Mouse (Mus musculus) midbrain, embryonic 14.5 days (tissue): ENCODE measurements around the gene Ovol2. TPM values are rescaled to one million over a fixed set of nuclear protein-coding genes. Genes with fewer than 3 reads are reported as not detected.

Experiments used
- ATAC-seq: fragments of 200-750 bp; cut with Nextera tagmentation; 2 replicates; pipeline ENCODE4 v1.8.0; 2017; ENCODE audit warnings: moderate number of reproducible peaks, moderate library complexity; ENCODE audit not compliant: low FRiP score, low TSS enrichment
- DNase-seq: peaks from one replicate; pipeline ENCODE4 v3.0.0-alpha.2; 2015
- H3K27ac ChIP-seq: fragments of 300-500 bp; sonication (generic); replicated peaks from 2 replicates; pipeline ENCODE4 v1.5.1; 2014; ENCODE audit warnings: mild to moderate bottlenecking, low read depth, low read length, moderate library complexity
- H3K27me3 ChIP-seq: fragments of 300-500 bp; sonication (generic); 2 replicates; pipeline ENCODE4 v1.6.1; 2014; ENCODE audit warnings: low read length, control low read depth, mixed read lengths; ENCODE audit not compliant: control insufficient read depth, insufficient read depth
- H3K36me3 ChIP-seq: fragments of 300-500 bp; sonication (generic); 2 replicates; pipeline ENCODE4 v1.6.1; 2014; ENCODE audit warnings: low read length, control low read depth; ENCODE audit not compliant: control insufficient read depth, insufficient read depth
- H3K4me1 ChIP-seq: fragments of 300-500 bp; sonication (generic); 2 replicates; pipeline ENCODE4 v1.6.1; 2014; ENCODE audit warnings: mild to moderate bottlenecking, antibody characterized with exemption, low read length, control low read depth; ENCODE audit not compliant: control insufficient read depth, insufficient read depth
- H3K4me2 ChIP-seq: fragments of 300-500 bp; sonication (generic); 2 replicates; pipeline ENCODE4 v1.6.1; 2014; ENCODE audit warnings: mild to moderate bottlenecking, low read length, moderate library complexity
- H3K4me3 ChIP-seq: fragments of 300-500 bp; sonication (generic); replicated peaks from 2 replicates; pipeline ENCODE4 v1.5.1; 2014; ENCODE audit warnings: low read depth, low read length
- H3K9ac ChIP-seq: fragments of 300-500 bp; sonication (generic); replicated peaks from 2 replicates; pipeline ENCODE4 v1.6.1; 2014; ENCODE audit warnings: mild to moderate bottlenecking, low read length, moderate library complexity
- H3K9me3 ChIP-seq: fragments of 300-500 bp; sonication (generic); 2 replicates; pipeline ENCODE4 v1.6.1; 2016; ENCODE audit warnings: low read length, control low read depth, mixed read lengths; ENCODE audit not compliant: control insufficient read depth
- WGBS: fragments of 180-500 bp; shearing (Covaris S2); extraction: QIAGEN DNeasy Blood & Tissue Kit; methylation state at CpG from one replicate; pipeline ENCODE4 v1.1.7; 2014; 5-methylcytosine and 5-hydroxymethylcytosine counted together
- polyA plus RNA-seq: library from polyadenylated mRNA; unstranded; fragments of >200 nt; fragmentation: Nextera tagmentation; extraction: Ambion mirVana; gene quantifications from 2 replicates; pipeline ENCODE4 v1.2.1, GENCODE M21; 2014

Ovol2 gene
- polyA plus RNA-seq, 1 experiment from 2014 or later: not detected

DNA sequence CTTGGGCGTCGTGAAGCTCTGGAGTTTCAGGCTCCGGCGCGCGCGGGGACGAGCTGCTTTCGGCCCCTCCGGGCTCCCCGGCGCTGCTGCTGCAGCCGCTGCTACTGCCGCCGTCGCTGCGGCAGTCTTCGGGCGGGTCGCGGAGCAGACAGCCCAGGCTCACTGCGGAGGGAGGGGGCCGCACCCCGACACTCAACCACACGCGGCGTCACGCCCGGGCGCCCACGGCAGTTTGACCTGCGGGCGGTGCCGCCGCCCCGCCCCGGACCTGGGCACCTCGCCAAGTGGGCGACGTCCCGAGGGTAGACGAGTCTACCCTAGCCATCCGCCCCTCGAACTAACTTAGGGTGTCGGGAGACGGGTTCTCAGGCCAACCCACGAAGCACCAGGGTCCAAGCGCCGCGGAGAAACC, 980 bp downstream of the Ovol2 start:
- ATAC-seq (peak; percentile 35; the same call in 1 of the 2 replicates), DNase-seq (peak; percentile 65)
- Histone ChIP-seq H3K4me3 (peak overlapping the region; percentile 44), H3K27me3 (peaks cover 53% of the 10 kb centered on the region), H3K9me3 (no peaks in the 10 kb centered on the region), H3K4me1 (peaks cover 22% of the 10 kb centered on the region), H3K4me2 (peak overlapping the region; percentile 86), H3K36me3 (no peaks in the 10 kb centered on the region), H3K27ac (no peak overlapping the region), H3K9ac (peak overlapping the region; percentile 49)
- under 1% methylated on average over 50 of the region's 50 CpGs for WGBS

DNA sequence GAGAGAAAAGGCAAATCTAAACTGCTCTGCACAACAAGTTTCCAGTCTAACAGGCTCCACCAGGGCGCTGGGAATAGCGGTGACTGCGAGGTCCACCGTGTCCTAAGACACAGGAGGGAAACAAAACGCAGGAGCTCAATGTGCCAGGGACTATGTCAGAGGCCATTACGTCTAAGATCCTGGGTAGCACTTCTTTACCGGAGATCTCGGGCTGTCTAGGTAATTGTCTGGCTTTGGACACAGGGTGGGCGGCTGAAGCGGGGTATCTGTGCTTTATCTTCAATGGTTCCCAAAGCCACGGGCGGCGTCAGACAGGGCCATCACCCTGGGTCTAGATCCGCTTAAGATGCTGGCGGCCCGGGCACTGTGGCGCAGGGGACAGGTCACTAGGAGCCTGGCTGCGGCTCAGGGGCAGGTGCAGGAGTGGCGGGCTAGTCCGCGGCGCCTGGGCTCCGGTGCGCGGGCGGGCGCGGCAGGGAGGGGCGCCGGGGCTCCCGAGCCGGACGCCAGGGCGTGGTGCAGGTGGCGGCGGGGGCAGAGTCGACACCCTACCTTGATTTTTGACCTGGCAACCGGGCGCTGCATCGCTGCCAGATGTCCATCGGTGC, 1.5 kb downstream of the Ovol2 start:
- H3K27me3 ChIP-seq: peaks cover 53% of the 10 kb centered on the region
- H3K4me1 ChIP-seq: peaks cover 22% of the 10 kb centered on the region
- no peaks in the 10 kb centered on the region for H3K36me3 ChIP-seq
- no peak overlapping the region for H3K27ac ChIP-seq
- peak overlapping the region; percentile 44 for H3K4me3 ChIP-seq
- WGBS: under 1% methylated on average over 41 of the region's 41 CpGs
- ATAC-seq: no peak
- no peaks in the 10 kb centered on the region for H3K9me3 ChIP-seq
- peak overlapping the region; percentile 49 for H3K9ac ChIP-seq
- H3K4me2 ChIP-seq: peak overlapping the region; percentile 86
- DNase-seq: peak; percentile 35

DNA sequence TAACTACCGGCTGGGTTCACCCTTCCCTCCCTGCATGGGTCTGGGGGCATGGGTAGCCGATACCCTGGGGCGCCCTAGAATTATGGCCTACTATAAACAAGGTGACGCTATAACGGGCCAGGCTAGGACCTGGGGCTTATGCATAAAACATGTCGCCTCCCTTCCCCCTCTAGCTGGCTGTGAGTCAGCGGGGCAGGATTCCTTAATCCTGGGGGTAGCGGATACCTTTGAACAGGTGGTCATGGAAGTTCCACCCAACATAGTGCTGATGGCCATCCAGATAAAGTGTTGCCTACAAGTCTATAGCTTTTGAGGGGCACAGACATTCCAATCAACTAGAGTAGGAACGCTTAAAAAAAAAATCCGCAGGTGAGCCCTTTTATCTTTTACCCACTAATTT, 2.0 kb downstream of the Ovol2 start:
- H3K27me3 ChIP-seq: peaks cover 53% of the 10 kb centered on the region
- no peak overlapping the region for H3K4me3 ChIP-seq

DNA sequence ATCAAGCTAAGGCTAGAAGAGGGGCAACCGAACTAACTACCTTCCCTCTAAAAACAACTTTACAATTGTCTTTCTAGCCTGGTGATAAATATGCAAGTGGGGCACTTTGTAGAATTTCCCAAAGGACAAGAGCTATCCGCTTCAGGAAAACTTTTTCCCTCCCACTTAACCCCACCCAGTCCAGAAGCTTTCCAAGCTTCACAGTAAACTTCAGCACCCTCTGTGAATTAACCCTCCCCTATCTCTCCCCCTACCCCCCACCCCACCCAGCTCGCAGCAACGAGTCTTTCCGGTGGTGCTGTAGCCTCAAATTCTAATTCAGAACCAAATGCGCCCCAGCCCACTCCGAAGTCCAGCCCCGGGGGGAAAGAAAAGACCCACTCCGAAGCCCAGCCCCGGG, 2.5 kb downstream of the Ovol2 start:
- no peak for DNase-seq
- Histone ChIP-seq H3K27ac (no peak overlapping the region), H3K4me1 (peaks cover 22% of the 10 kb centered on the region), H3K27me3 (peaks cover 50% of the 10 kb centered on the region), H3K36me3 (no peaks in the 10 kb centered on the region), H3K9ac (no peak overlapping the region), H3K9me3 (no peaks in the 10 kb centered on the region), H3K4me2 (no peak overlapping the region), H3K4me3 (no peak overlapping the region)
- no peak for ATAC-seq
- 4% methylated on average over 10 of the region's 10 CpGs for WGBS

More for the DNA sequence above, 2.0 kb downstream of the Ovol2 start:
- H3K4me1 ChIP-seq: peaks cover 22% of the 10 kb centered on the region
- H3K9me3 ChIP-seq: no peaks in the 10 kb centered on the region
- no peak for ATAC-seq
- WGBS: 2% methylated on average over 10 of the region's 10 CpGs
- no peak overlapping the region for H3K9ac ChIP-seq
- no peak for DNase-seq
- no peaks in the 10 kb centered on the region for H3K36me3 ChIP-seq
- no peak overlapping the region for H3K27ac ChIP-seq
- peak overlapping the region; percentile 86 for H3K4me2 ChIP-seq

DNA sequence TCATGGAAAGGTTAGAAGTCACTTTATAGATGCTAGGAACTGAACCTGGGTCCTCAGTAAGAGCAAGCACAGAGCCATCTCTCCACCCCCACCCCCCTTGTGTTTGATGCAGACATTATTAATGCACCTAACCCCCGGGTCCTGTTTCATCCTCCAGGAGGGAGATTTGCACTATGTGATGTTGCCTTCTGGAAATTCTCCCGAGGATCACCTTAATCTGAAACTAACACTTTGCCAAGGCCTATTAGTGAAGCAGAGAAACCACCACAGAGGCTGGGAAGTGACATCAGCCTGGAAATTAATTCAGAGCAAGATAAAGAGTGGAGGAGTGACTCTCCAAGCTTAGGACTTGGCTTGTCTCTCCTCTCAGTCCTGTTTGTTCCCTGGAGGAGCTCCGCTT, 7.7 kb downstream of the Ovol2 start:
- no peak overlapping the region for H3K9ac ChIP-seq
- H3K4me1 ChIP-seq: no peaks in the 10 kb centered on the region
- no peaks in the 10 kb centered on the region for H3K9me3 ChIP-seq
- no peak overlapping the region for H3K27ac ChIP-seq
- no peaks in the 10 kb centered on the region for H3K36me3 ChIP-seq
- no peak overlapping the region for H3K4me2 ChIP-seq
- ATAC-seq (no peak), DNase-seq (no peak)
- no peak overlapping the region for H3K4me3 ChIP-seq
- peaks cover 3% of the 10 kb centered on the region; the same call in 1 of the 2 replicates for H3K27me3 ChIP-seq
- 69% methylated on average over 3 of the region's 3 CpGs for WGBS

DNA sequence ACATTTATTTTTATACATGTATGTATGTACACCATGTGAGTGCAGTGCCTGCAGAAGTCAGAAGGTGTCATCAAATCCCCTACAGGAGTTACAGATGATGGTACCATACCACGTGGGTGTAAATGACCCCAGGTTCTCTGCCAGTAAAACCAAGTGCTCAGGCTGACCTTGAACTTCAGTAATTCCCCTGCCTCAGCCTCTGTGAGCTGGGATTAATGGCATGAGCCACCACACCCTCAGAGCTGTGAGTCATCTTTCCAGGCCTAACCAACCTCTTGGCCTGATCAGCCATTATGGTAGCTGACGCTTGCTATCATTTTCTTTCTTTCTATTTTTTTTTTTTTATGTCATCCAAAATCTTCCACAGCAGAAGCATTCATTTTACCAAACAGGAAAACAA, 20.6 kb downstream of the Ovol2 start:
- Histone ChIP-seq H3K4me2 (no peak overlapping the region), H3K36me3 (no peaks in the 10 kb centered on the region), H3K27me3 (no peaks in the 10 kb centered on the region), H3K9ac (no peak overlapping the region), H3K9me3 (no peaks in the 10 kb centered on the region), H3K27ac (no peak overlapping the region), H3K4me3 (no peak overlapping the region), H3K4me1 (no peaks in the 10 kb centered on the region)
- ATAC-seq: no peak
- no peak for DNase-seq
- 94% methylated on average over 2 of the region's 2 CpGs for WGBS

DNA sequence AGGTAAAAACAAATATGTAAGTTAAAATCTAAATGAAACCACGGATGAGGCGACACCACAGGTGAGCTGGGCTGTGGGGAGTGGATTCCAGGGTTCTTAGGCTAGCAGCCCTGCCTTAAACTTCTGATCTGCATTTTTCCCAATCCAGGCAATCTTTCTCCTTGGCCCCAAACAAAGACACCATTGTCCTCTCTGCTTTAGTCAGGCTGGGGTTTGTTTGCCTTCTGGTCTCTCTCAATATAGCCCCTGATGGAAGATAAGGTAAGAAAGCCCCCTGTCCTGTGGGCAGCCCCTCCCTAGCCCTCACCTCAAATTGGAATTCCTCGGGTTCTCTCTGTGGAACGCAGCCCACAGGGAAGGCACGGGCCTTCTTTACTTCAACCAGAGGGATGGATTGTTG, 21.7 kb downstream of the Ovol2 start:
- Histone ChIP-seq H3K9ac (no peak overlapping the region), H3K27me3 (no peaks in the 10 kb centered on the region), H3K9me3 (no peaks in the 10 kb centered on the region), H3K4me2 (no peak overlapping the region), H3K4me1 (no peaks in the 10 kb centered on the region), H3K36me3 (no peaks in the 10 kb centered on the region), H3K4me3 (no peak overlapping the region), H3K27ac (no peak overlapping the region)
- WGBS: 23% methylated on average over 5 of the region's 5 CpGs
- no peak for DNase-seq
- ATAC-seq: no peak

DNA sequence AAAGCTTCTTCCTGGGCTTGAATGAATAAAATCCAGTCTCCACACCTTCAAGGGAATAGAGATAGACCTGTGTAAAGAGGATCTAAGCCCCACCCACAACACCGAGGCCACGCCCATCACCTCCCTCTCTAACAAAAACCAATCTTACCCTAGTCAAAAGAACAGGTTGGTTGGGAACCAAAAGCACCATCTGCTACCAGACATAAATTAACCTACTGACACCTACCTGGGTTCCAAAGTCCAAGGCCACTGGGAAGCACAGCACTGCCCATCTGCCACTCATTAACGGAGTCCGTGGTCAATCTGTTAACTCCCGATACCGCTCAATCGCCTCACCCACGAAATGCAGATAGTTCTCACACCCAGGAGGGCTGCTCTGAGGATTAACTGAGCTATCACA, 23.4 kb downstream of the Ovol2 start:
- DNase-seq (no peak), ATAC-seq (no peak)
- no peak overlapping the region for H3K4me3 ChIP-seq
- no peak overlapping the region for H3K9ac ChIP-seq
- no peaks in the 10 kb centered on the region for H3K27me3 ChIP-seq
- H3K4me1 ChIP-seq: no peaks in the 10 kb centered on the region
- 58% methylated on average over 8 of the region's 8 CpGs for WGBS
- no peaks in the 10 kb centered on the region for H3K9me3 ChIP-seq
- no peak overlapping the region for H3K4me2 ChIP-seq
- no peak overlapping the region for H3K27ac ChIP-seq
- H3K36me3 ChIP-seq: no peaks in the 10 kb centered on the region

DNA sequence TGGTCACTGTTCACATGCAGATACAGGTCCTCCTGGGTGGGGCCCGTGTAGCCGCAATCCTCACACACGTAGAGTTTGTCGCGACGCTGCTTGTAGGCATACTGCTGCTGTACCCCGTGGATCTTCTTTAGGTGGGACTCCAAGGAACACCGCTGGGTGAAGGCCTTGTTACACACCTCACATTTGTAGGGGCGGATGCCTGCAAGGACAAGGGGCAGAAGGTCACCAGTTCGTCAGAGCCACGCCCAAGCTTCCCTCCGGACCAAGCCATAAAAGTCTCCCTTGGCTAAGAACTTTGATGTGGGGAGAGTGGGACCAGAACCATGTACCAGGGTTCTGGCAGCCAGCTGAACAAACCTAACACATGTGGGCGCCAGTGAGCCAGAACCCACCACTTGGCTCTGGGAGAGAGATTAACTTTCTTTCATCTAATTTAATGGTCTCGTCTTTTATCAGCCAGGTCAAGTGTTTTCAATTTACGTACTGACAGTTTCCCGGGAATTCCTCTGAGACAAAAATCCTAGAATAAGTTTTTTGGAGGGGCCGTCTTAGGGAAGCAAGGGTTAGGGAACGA, 26.1 kb downstream of the Ovol2 start:
- Histone ChIP-seq H3K9me3 (no peaks in the 10 kb centered on the region), H3K9ac (no peak overlapping the region), H3K4me1 (no peaks in the 10 kb centered on the region), H3K36me3 (no peaks in the 10 kb centered on the region), H3K4me3 (no peak overlapping the region), H3K27ac (no peak overlapping the region), H3K27me3 (no peaks in the 10 kb centered on the region), H3K4me2 (no peak overlapping the region)
- DNase-seq (no peak), ATAC-seq (no peak)
- 76% methylated on average over 18 of the region's 18 CpGs for WGBS
